Mouse (Mus musculus): ENCODE measurements at regions not wholly inside any gene's neighbourhood (a gene's known extent, or its start where the extent isn't known, plus 50 kb on each side); places are given as distances from the start of the nearest gene placed in this dataset.

DNA sequence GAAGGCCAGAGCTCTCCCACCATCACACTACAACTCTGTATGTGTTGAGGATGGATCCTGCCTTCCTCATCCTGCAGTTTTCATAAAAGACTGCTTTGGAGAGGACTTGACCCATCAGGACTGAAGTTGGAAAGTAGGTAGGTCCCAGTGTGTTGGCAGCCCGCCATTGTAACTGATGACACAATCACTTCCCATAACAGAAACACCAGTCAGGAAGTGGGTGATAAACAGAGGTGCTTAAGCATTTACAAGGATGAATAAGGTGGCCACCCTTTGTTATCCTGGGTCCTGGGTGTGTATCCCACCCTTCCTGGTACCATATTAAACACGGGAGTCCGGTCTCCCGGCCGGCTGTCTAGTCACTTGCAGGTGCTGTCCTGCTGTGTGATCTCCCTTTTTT, 118.3 kb downstream of the Snx10 start:
- no peak for DNase-seq (ENCODE audit: low spot score in 2 of 2)

GRCm38 (mm10) chr6:51648813-51649212, 125.1 kb downstream of the Snx10 start:
- DNase-seq (ENCODE audit: low spot score in 2 of 2) = no peak

GRCm38 (mm10) chr6:51653753-51654152, 130.1 kb downstream of the Snx10 start:
- no peak for DNase-seq (ENCODE audit: low spot score in 2 of 2)

DNA sequence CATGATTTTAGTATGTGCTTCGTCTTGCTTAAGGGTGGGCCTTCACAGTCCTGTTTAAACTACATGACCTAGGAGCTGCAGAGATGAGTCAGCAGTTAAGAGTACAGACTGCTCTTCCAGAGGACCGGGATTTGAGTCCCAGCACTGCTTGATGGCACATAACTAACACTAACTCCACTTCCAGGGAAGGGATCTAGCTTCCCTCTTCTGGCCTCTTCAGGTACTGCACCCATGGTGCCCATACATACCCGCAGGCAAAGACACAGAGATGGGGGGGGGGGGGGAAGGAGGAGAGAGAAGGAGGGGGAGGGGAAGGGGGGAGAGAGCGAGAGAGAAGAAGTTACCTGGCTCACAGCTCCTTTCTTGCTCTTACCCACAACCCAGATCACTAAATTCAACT, 131.3 kb downstream of the Snx10 start:
- no peak for DNase-seq (ENCODE audit: low spot score in 2 of 2)

DNA sequence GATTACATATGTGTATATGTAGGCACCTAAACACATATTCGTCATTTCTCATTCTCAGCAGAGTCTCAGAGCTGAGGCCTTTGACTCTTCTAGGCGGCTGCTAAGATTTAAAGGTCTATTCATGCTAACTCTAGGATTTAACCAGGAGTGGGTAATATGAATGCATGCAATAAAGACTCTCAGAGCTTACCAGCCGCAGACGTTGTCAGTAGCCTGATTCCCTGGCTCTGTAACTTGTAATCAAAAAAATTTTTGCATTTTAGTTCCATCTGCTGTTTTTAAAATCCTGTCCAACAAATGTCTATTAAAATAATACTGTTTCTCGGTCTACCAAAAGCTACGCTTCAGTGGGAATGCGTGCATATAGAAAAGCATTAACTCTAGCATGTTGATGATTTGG, 132.4 kb downstream of the Snx10 start:
- DNase-seq (ENCODE audit: low spot score in 2 of 2) = no peak

- DNase-seq (ENCODE audit: low spot score in 2 of 2) = no peak
These were observed 133.4 kb downstream of the Snx10 start for GRCm38 (mm10) chr6:51656883-51657640.

GRCm38 (mm10) chr6:51658360-51658759, 134.7 kb downstream of the Snx10 start:
- no peak for DNase-seq (ENCODE audit: low spot score in 2 of 2)

GRCm38 (mm10) chr6:51663178-51663577, 139.5 kb downstream of the Snx10 start:
- no peak for DNase-seq (ENCODE audit: low spot score in 2 of 2)

GRCm38 (mm10) chr6:51664049-51664448, 140.3 kb downstream of the Snx10 start:
- DNase-seq (ENCODE audit: low spot score in 2 of 2) = no peak

GRCm38 (mm10) chr6:51667022-51667421, 143.3 kb downstream of the Snx10 start:
- DNase-seq (ENCODE audit: low spot score in 2 of 2) = no peak

GRCm38 (mm10) chr6:51675342-51675945, 151.7 kb downstream of the Snx10 start:
- DNase-seq (ENCODE audit: low spot score in 2 of 2) = no peak

- DNase-seq (ENCODE audit: low spot score in 2 of 2) = no peak
These were observed 153.7 kb downstream of the Snx10 start for GRCm38 (mm10) chr6:51677162-51677996.

DNA sequence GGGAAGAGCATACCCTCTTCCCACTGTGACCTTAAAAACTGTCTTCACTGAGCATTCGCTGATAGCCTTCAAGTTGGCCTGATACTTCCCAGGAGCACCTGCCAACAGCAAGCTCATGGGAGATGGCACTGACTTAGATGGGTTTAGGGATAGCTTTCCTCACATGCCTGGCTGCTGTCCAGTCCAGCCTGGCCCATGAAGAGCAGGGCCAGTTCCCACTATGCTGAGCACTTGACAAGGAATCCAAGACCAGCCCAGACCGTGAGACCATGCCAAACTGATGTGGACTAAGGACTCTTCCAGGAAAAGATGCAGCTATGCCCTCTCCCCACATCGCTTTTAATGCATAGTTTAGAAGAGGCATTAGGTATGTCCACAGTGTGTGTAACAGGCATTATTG, 155.0 kb downstream of the Snx10 start:
- no peak for DNase-seq (ENCODE audit: low spot score in 2 of 2)

DNA sequence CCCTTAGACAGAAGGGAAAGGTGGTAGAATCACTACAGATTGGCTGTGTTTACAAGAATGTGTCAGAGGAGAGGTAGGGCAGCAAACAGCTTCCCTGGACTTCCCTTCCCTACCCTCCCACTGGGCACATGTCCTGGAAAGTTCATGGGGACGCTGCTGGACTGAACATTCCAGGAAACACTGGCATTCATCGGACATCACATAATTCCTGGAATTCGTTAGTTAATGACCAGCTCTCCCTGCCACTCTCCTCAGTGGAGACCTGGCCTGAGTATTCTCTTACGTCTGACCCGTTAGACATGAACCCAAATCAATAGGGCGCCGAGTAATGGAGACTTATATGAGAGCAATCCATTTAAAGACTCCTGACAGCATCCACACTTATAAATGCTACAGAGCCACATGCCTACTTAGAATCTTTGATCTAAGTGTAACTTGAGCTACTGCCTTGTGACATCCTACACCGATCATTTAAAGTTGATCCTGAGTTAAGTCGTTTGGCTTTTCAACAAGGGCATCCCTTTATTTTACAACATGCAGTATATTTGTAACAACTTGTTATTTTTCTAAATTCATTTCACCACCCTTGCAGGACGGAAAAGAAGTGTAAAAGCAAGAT, 156.6 kb downstream of the Snx10 start:
- DNase-seq (ENCODE audit: low spot score in 2 of 2) = no peak

- DNase-seq (ENCODE audit: low spot score in 2 of 2) = no peak
These were observed 159.4 kb downstream of the Snx10 start for GRCm38 (mm10) chr6:51683131-51683530.

- DNase-seq (ENCODE audit: low spot score in 2 of 2) = no peak
These were observed 162.1 kb downstream of the Snx10 start for GRCm38 (mm10) chr6:51685651-51686287.

DNA sequence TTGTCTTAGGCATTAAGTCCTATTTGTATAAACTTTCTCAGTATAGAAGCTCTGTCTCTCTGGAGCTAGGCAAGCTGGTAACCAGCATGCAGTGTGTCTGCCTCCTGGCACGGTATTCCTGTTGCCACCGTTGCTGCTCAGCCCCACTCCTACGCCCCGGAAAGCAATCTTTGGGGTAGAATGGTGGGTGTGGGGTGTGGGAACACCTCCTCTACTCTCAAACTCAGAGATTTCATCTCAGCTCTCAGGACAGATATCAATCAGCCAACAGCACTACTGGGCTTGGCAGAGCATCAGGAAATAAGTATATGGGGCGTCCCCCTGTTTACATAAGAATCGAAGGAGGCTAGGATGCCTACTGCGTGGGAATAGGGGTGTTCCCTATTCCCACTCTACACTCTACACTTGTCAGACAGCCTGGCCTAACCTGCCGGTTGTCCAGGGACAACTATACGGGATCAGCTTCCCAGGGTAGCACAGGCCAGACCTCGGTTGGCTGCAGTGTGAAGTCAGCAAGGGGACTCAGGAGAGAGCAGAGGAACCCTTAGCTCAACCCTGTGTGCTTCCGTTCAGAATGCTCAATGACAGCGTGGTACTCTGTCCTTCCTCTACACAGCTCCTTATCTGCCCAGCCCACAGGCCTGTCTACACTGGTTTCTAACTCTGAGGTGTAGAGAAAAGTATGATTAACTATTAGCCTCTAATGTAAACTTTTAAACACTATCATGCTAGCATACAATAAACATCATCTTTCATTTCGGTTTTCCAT, 167.3 kb downstream of the Snx10 start:
- no peak for DNase-seq (ENCODE audit: low spot score in 2 of 2)

DNA sequence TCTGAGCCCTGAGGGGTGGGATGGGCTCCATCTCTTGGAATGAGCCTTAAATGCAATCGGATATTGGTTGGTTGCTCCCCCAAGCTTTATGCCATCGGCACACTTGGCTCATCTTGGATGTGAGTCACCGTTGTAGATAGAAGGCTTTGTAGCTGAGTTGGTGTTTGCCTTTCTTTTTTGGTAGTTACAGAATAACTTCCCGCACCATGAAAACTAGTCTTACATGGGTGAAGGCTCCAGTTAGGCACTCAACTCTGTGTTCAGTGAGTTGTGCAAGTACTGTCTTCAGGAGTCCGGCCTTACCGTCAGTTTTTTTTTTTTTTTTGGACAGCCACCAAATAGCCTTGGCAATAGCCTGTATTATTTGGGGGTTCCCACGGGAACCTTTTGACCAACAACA, 170.3 kb downstream of the Snx10 start:
- DNase-seq (ENCODE audit: low spot score in 2 of 2) = no peak

DNA sequence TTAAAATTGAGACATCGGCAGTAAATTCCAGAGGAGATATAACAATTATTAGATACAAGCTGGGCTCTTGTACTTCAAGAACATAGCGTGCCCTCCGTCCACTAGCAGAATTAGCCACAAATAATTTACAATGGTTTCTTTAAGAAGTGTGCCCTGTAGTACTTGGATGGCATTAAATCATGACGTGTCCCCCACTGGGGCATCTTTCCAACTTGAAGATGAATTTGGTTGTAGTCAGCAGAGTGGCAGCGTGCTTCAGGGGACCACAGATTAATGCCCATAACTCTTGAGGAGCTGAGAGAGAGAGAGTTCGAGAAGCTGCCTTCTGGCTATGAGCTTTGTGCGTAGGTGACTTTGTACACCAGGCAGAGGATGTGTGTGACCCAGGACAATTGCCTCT, 172.7 kb downstream of the Snx10 start:
- DNase-seq (ENCODE audit: low spot score in 2 of 2) = no peak

GRCm38 (mm10) chr6:51697754-51698153, 174.1 kb downstream of the Snx10 start:
- DNase-seq (ENCODE audit: low spot score in 2 of 2) = no peak

- no peak for DNase-seq (ENCODE audit: low spot score in 2 of 2)
These were observed 174.5 kb downstream of the Snx10 start for GRCm38 (mm10) chr6:51698244-51698643.
